Mouse (Mus musculus) cortical plate, adult 2 months (tissue): Measurements from ENCODE around the gene Adamtsl1.

Experiments used
- CTCF ChIP-seq: fragments of 200-500 bp; IDR thresholded peaks from 2 replicates; pipeline ENCODE4 v1.5.1; 2011; ENCODE audit warnings: mild to moderate bottlenecking, control low read depth, low read length; ENCODE audit not compliant: insufficient read depth; ENCODE audit errors: extremely low read depth
- POLR2A ChIP-seq: fragments of 200-500 bp; IDR thresholded peaks from 2 replicates; pipeline ENCODE4 v1.6.1; 2011; ENCODE audit warnings: mild to moderate bottlenecking, low read length, control low read depth; ENCODE audit not compliant: insufficient read depth; ENCODE audit errors: extremely low read depth

GRCm38 (mm10) chr4:85783768-85784379 is 269.9 kb downstream of the Adamtsl1 start:
- TF ChIP-seq CTCF (no peak), POLR2A (no peak)
